In genomic region chr7:125482886-125483285, GRCm38 (mm10) we compare ENCODE assay signal across 27 mouse cellular contexts.
"Had no signal": no experiment of that assay in that cellular context is flagged by ENCODE, and none has a peak within 500 bp of the region (broad histone marks: within the 10 kb centered on the region; RNA-seq: fewer than 3 reads in every experiment).

No protein-coding gene starts in this region.

- H3K9me3 ChIP-seq: heart, embryonic 13.5 days; heart, embryonic 15.5 days; hindbrain, embryonic 13.5 days; hindbrain, embryonic 15.5 days; kidney, embryonic 15.5 days; limb, embryonic 10.5 days; limb, embryonic 12.5 days; liver, embryonic 15.5 days had no signal

- H3K27me3 ChIP-seq: heart, embryonic 13.5 days; heart, embryonic 15.5 days; hindbrain, embryonic 13.5 days; hindbrain, embryonic 15.5 days; kidney, embryonic 15.5 days; limb, embryonic 12.5 days; liver, embryonic 15.5 days had no signal

- H3K9ac ChIP-seq: heart, embryonic 13.5 days; heart, embryonic 15.5 days; hindbrain, embryonic 13.5 days; hindbrain, embryonic 15.5 days; kidney, embryonic 15.5 days; limb, embryonic 12.5 days; liver, embryonic 15.5 days; liver, postnatal 0 days had no signal

- DNase-seq: gastrocnemius, adult 2 months; gastrocnemius, postnatal 10 days; gastrocnemius, postnatal 25 days; heart, adult 11 months; heart, adult 2 months; heart, postnatal 14 days; heart, postnatal 36 days; kidney, adult 11 months; kidney, adult 2 months; kidney, adult 9 months; kidney, postnatal 14 days; kidney, postnatal 36 days; layer of hippocampus, adult 9-11 months; liver, postnatal 0 days had no signal

- H3K4me1 ChIP-seq: hindbrain, embryonic 13.5 days; hindbrain, embryonic 15.5 days; limb, embryonic 10.5 days; limb, embryonic 12.5 days had no signal

- H3K4me2 ChIP-seq: heart, embryonic 11.5 days; heart, embryonic 13.5 days; heart, embryonic 15.5 days; hindbrain, embryonic 13.5 days; hindbrain, embryonic 15.5 days; kidney, embryonic 15.5 days; limb, embryonic 12.5 days; liver, embryonic 15.5 days had no signal

- H3K4me3 ChIP-seq: gastrocnemius, adult 2 months; heart, adult 2 months; heart, embryonic 13.5 days; heart, embryonic 15.5 days; hindbrain, embryonic 13.5 days; hindbrain, embryonic 15.5 days; kidney, embryonic 15.5 days; left cerebral cortex, adult 2 months; limb, embryonic 10.5 days; limb, embryonic 12.5 days; liver, embryonic 15.5 days had no signal

- H3K27ac ChIP-seq: gastrocnemius, adult 2 months; heart, adult 2 months; heart, embryonic 13.5 days; heart, embryonic 15.5 days; hindbrain, embryonic 13.5 days; hindbrain, embryonic 15.5 days; hindbrain, postnatal 0 days; kidney, embryonic 15.5 days; kidney, postnatal 0 days; left cerebral cortex, adult 2 months; limb, embryonic 10.5 days; limb, embryonic 12.5 days; liver, embryonic 15.5 days had no signal

- ATAC-seq: intestine, embryonic 16.5 days; liver, postnatal 0 days had no signal
